Mouse (Mus musculus): ENCODE data around the gene Kcnip2. TPM values are rescaled to one million over a fixed set of nuclear protein-coding genes. Genes with fewer than 3 reads are reported as not detected.
A peak's percentile ranks its signal among the peaks of the same experiment; 100 is the strongest.

Gene Kcnip2
- total and polyA plus RNA-seq, 2 experiments from 2014 or later: 17.8 to 30.3 TPM

DNA sequence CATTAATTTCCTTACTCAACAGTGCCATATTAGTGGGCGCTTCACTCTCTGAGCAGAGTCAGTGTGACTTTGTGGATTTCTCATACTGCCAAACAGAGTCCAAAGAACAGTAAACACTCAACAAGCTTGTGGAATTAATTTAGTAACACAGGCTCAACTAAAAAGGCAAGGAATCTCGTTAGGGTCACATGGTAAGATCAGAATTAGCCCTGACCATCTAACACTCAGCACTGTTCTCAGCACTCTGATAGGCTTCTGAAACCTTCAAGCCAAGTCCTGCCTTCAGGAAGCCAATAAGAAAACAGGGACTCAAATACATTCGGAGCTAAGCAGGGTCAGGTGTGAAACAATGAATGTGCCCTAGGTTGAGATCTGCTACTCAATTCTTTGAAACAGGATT lies 10.3 kb upstream of the Kcnip2 start:
- 90% methylated on average over 3 of the region's 3 CpGs for WGBS
- DNase-seq (ENCODE audit: low spot score) (no peak), ATAC-seq (no peak)
- Histone ChIP-seq H3K27ac (no peak overlapping the region), H3K27me3 (ENCODE audit: insufficient read depth, low read length) (no peaks in the 10 kb centered on the region), H3K9ac (replicated peaks; ENCODE audit: low read length) (no peak overlapping the region), H3K4me3 (ENCODE audit: low read length) (no peak overlapping the region), H3K4me2 (ENCODE audit: low read depth, low read length) (no peak overlapping the region), H3K36me3 (ENCODE audit: insufficient read depth, low read length) (no peaks in the 10 kb centered on the region), H3K9me3 (ENCODE audit: low read length) (no peaks in the 10 kb centered on the region), H3K4me1 (ENCODE audit: insufficient read depth, low read length) (peaks cover 10% of the 10 kb centered on the region; the same call in 1 of the 2 replicates)
- no peak for TF ChIP-seq CTCF (IDR thresholded peaks at IDR 0.05; ENCODE audit: low read depth)

GRCm38 (mm10) chr19:45821832-45822231 lies 6.0 kb upstream of the Kcnip2 start:
- Histone ChIP-seq H3K4me3 (ENCODE audit: low read length) (no peak overlapping the region), H3K27me3 (ENCODE audit: insufficient read depth, low read length) (no peaks in the 10 kb centered on the region), H3K36me3 (ENCODE audit: insufficient read depth, low read length) (peaks cover 4% of the 10 kb centered on the region; the same call in 1 of the 2 replicates), H3K9me3 (ENCODE audit: low read length) (no peaks in the 10 kb centered on the region), H3K4me1 (ENCODE audit: insufficient read depth, low read length) (peaks cover 10% of the 10 kb centered on the region; the same call in 1 of the 2 replicates), H3K9ac (replicated peaks; ENCODE audit: low read length) (no peak overlapping the region), H3K27ac (no peak overlapping the region), H3K4me2 (ENCODE audit: low read depth, low read length) (no peak overlapping the region)
- TF ChIP-seq CTCF (IDR thresholded peaks at IDR 0.05; ENCODE audit: low read depth): no peak
- ATAC-seq (no peak; the same call in 1 of the 2 replicates), DNase-seq (ENCODE audit: low spot score) (peak; percentile 75)
- 28% methylated on average over 5 of the region's 5 CpGs for WGBS

DNA sequence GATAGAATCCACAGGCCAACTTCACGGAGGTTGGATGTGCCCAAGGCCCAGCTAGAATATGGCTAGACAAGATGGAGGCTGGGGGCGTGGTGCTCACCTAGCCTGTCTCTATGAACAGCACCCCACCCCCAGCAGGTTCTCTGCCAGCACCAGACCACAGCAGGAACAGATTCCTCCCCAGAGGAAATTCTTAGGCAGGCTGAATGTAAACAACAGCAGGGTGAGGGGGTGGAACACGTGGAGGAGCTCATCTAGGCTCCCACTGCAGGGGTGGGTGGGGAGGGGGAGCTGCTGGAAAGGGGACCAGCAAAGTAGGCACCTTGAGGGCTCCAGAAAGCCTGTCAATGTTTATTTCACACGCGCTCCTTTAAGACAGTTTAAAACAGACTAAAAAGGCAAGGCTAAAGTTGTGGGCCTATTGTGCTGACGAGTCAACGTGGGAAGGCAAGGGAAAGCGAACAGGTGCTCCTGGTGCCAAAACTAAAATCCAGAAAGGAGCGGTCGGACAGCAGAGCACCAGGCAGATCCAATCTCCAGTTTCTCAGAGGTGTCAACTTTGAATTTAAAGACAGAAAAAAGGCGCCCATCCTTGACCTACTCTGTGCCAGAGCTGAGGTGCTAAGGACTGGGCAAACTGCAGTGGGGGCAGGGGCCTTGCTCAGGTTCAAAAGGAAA lies 2.1 kb upstream of the Kcnip2 start:
- Histone ChIP-seq H3K36me3 (ENCODE audit: insufficient read depth, low read length) (peaks cover 4% of the 10 kb centered on the region; the same call in 1 of the 2 replicates), H3K9me3 (ENCODE audit: low read length) (no peaks in the 10 kb centered on the region), H3K27me3 (ENCODE audit: insufficient read depth, low read length) (no peaks in the 10 kb centered on the region), H3K4me1 (ENCODE audit: insufficient read depth, low read length) (peaks cover 14% of the 10 kb centered on the region; the same call in 1 of the 2 replicates), H3K9ac (replicated peaks; ENCODE audit: low read length) (no peak overlapping the region), H3K4me3 (ENCODE audit: low read length) (no peak overlapping the region), H3K27ac (no peak overlapping the region), H3K4me2 (ENCODE audit: low read depth, low read length) (no peak overlapping the region)
- DNase-seq (ENCODE audit: low spot score) (no peak), ATAC-seq (no peak)
- 72% methylated on average over 11 of the region's 11 CpGs for WGBS
- no peak for TF ChIP-seq CTCF (IDR thresholded peaks at IDR 0.05; ENCODE audit: low read depth)

GRCm38 (mm10) chr19:45816727-45817126 lies 866 bp upstream of the Kcnip2 start:
- Histone ChIP-seq H3K9me3 (ENCODE audit: low read length) (no peaks in the 10 kb centered on the region), H3K27me3 (ENCODE audit: insufficient read depth, low read length) (no peaks in the 10 kb centered on the region), H3K4me1 (ENCODE audit: insufficient read depth, low read length) (peaks cover 9% of the 10 kb centered on the region; the same call in 1 of the 2 replicates), H3K27ac (no peak overlapping the region), H3K4me2 (ENCODE audit: low read depth, low read length) (peak overlapping the region; percentile 89; the same call in 1 of the 2 replicates), H3K4me3 (ENCODE audit: low read length) (no peak overlapping the region), H3K9ac (replicated peaks; ENCODE audit: low read length) (no peak overlapping the region; the same call in 1 of the 2 replicates), H3K36me3 (ENCODE audit: insufficient read depth, low read length) (peaks cover 4% of the 10 kb centered on the region; the same call in 1 of the 2 replicates)
- TF ChIP-seq CTCF (IDR thresholded peaks at IDR 0.05; ENCODE audit: low read depth): no peak
- ATAC-seq (no peak), DNase-seq (ENCODE audit: low spot score) (no peak)
- 36% methylated on average over 8 of the region's 8 CpGs for WGBS

GRCm38 (mm10) chr19:45815170-45815569 lies 691 bp downstream of the Kcnip2 start:
- Histone ChIP-seq H3K4me1 (ENCODE audit: insufficient read depth, low read length) (0 out of 2 replicates have a peak, but pooled peaks cover 5% of the 10 kb centered on the region), H3K36me3 (ENCODE audit: insufficient read depth, low read length) (peaks cover 4% of the 10 kb centered on the region; the same call in 1 of the 2 replicates), H3K9ac (replicated peaks; ENCODE audit: low read length) (peak overlapping the region; percentile 54; the same call in 1 of the 2 replicates), H3K27ac (no peak overlapping the region), H3K4me3 (ENCODE audit: low read length) (peak overlapping the region; percentile 44), H3K4me2 (ENCODE audit: low read depth, low read length) (peak overlapping the region; percentile 89), H3K27me3 (ENCODE audit: insufficient read depth, low read length) (no peaks in the 10 kb centered on the region), H3K9me3 (ENCODE audit: low read length) (no peaks in the 10 kb centered on the region)
- no peak for TF ChIP-seq CTCF (IDR thresholded peaks at IDR 0.05; ENCODE audit: low read depth)
- WGBS: 53% methylated on average over 10 of the region's 10 CpGs
- ATAC-seq: peak; percentile 14
- DNase-seq (ENCODE audit: low spot score): no peak

DNA sequence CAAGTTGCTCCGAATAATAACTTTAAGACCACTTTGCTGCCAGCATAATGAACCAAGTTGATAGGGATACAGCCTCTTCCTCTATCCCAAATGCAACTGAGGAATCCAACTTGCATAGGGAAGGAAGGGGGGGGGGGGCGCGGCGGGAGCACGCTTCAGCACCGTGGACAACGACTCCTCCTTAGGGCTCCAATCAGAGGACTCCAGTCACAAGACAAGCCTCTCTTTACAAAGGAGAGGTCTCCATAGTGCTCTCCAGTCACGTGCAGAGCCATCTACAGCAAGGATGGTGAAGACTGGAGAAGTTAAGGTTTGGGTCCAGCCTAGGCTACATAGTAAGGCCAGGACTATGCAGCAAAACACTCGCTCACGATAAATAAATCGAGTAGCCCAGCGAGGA lies 2.1 kb downstream of the Kcnip2 start:
- Histone ChIP-seq H3K4me1 (ENCODE audit: insufficient read depth, low read length) (0 out of 2 replicates have a peak, but pooled peaks cover 5% of the 10 kb centered on the region), H3K27me3 (ENCODE audit: insufficient read depth, low read length) (no peaks in the 10 kb centered on the region), H3K4me3 (ENCODE audit: low read length) (no peak overlapping the region), H3K36me3 (ENCODE audit: insufficient read depth, low read length) (peaks cover 4% of the 10 kb centered on the region; the same call in 1 of the 2 replicates), H3K27ac (no peak overlapping the region), H3K9me3 (ENCODE audit: low read length) (no peaks in the 10 kb centered on the region), H3K4me2 (ENCODE audit: low read depth, low read length) (peak overlapping the region; percentile 67), H3K9ac (replicated peaks; ENCODE audit: low read length) (no peak overlapping the region)
- ATAC-seq: peak; percentile 25; the same call in 1 of the 2 replicates
- peak; percentile 17 for DNase-seq (ENCODE audit: low spot score)
- no peak for TF ChIP-seq CTCF (IDR thresholded peaks at IDR 0.05; ENCODE audit: low read depth)
- 11% methylated on average over 12 of the region's 12 CpGs for WGBS

DNA sequence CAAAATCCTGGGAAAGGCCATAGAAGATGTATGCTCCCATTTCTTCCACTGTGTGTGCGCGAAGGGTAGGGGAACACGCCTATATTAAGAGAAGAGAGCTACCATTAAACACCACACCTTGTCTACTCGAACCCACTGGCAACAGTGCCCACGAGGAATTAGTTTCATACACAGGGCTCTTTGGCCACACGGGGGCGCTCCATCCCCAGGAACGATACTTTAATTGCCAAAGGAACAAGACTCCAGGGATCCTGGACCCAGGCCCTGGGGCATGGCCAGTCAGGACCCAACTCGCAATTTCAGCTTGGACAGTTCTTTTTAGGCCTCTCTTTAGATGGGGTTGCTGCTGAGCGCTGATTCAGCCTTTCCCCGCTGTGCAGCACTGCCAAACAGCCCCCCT lies 2.6 kb downstream of the Kcnip2 start:
- Histone ChIP-seq H3K36me3 (ENCODE audit: insufficient read depth, low read length) (peaks cover under 1% of the 10 kb centered on the region; the same call in 1 of the 2 replicates), H3K27me3 (ENCODE audit: insufficient read depth, low read length) (no peaks in the 10 kb centered on the region), H3K9ac (replicated peaks; ENCODE audit: low read length) (no peak overlapping the region), H3K9me3 (ENCODE audit: low read length) (no peaks in the 10 kb centered on the region), H3K4me2 (ENCODE audit: low read depth, low read length) (peak overlapping the region; percentile 67), H3K27ac (no peak overlapping the region), H3K4me3 (ENCODE audit: low read length) (no peak overlapping the region), H3K4me1 (ENCODE audit: insufficient read depth, low read length) (0 out of 2 replicates have a peak, but pooled peaks cover 5% of the 10 kb centered on the region)
- ATAC-seq (peak; percentile 16), DNase-seq (ENCODE audit: low spot score) (peak; percentile 91)
- 6% methylated on average over 11 of the region's 11 CpGs for WGBS
- peak; percentile 90 for TF ChIP-seq CTCF (IDR thresholded peaks at IDR 0.05; ENCODE audit: low read depth)

Data from hindbrain, postnatal 0 days (tissue).